Mouse (Mus musculus) cerebellum, adult (tissue): ENCODE measurements around the gene Tekt4.

Source experiments
- ATAC-seq: cut with Nextera tagmentation; 2 replicates; pipeline ENCODE4 v1.9.2; 2017; ENCODE audit warnings: mild to moderate bottlenecking, moderate library complexity, mixed read lengths; ENCODE audit not compliant: insufficient number of reproducible peaks, low FRiP score, low TSS enrichment

Gene Tekt4

DNA sequence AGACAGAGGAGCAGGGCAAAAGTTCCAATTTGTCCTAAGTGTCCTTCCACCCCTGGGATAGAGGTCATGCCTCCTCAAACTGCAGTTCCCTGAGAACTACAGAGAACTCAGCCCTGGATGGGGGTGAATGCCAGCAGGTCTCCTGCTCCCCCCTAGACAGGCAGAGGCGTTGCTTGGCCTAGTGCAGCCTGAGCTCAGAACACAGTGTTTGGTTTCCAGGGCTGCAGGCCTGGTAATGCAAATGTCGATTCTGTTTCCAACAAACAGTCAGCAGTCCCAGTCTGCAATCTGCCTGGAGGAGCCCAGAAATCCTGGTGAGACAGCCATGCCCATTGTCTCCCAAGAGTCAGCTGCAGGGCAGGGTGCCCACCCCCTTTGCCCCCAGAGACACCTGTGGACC, at the start of gene Tekt4:
Tekt4 (plus strand) TSS at position 344 of the 400 bp plus-strand sequence.
- no peak for ATAC-seq

DNA sequence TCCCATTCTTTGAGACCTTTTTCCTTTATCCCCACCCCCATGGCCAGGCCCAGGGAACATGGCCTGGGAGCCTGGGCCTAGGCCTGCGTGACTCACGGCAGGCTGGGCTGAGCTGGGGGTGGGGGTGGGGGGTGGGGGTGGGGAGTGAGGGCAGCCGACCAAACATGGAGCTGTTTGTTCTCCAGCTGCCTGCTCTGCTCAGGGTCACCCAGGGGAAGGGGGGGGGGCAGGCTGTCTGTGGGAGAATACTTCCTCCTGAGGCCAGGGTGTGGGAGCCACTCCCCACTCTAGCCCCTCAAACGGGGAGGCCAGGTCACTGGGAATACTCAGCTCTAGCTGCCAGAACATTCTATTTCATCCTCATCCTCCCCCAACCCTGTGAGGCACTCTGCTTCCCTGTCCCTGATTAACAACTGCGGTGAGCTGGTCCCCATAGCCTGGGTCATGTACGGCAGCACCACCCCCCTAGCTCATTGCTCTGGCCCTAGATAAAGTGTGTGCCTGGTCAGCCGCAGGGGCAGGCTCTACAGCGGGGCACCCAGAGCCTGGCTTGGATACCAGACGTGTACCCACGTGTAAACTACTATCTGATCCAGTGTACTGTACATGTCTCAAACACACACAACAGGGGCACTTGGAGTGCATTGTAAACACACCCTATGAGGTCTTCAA, 49.1 kb upstream of the Tekt4 start:
- ATAC-seq: no peak

DNA sequence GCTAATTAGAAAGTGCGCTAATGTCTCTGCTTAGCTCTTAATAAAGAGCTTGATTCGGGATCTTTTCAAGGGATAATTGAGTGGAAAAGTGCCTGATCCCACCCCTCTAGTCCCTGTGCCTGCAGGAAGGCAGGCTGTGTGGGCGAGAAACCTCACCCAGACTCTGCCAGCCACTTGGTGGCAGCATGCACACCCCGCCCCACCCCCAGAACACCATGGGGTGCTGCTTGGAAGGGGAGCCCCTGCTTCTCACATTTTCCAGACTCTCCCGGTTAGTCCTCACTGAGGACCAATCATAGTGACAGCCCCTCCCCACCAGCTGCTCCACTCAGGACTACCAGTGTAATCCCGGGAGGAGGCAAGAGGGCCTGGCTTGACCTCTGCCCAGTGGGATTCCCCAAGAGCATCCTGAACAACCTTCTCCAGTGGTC, 48.4 kb upstream of the Tekt4 start:
- no peak for ATAC-seq

DNA sequence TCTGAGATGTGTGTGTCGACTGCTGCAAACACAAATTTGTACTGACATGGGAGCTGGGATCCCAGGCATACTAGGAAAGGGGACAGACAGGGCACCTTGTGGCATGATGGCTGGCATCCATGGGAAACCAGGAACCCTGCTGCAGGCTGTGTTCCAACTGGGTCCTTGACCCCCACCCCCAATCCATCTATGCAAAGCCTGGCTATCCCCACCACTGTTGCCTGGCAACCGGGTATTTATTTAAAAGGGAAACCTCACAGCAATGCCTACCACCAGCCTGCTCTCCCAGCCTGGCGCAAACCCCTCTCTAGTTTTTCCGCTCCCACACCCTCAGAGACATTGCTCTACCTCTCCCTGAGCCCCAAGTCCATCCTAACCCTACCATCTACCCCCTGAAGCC, 47.1 kb upstream of the Tekt4 start:
- ATAC-seq: no peak

DNA sequence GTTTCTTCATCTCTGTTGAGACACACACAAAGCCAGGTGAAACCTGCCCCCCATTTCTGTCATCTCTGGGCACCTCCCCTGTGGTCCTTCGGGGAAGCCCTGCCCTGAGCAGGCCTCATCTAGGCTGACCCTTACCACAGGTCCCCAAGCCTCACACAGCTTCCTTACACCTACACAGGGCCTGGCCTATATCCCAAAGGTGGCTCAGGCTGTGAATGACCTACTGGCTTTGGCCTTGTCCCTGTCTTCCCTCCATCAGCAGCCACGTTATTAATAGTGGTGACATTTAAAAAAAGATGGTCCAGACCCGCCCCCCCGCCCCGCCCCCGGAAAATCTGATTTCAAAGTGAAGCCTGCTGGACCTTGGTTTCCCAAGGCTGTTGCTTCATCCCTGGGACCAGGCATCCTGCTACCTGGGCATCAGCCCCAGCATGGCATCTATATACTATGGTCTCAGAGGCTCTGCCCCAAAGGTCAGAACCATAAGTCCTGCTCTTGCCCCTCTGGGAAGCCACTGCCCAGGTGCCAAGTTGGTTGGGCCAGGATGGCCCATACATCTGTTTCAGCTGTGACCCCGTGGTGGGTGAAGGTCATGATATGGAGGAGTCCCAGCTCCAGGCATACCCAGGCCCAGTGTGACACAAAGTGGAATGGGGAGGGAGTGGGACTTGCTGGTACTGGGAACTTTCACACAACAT, 46.0 kb upstream of the Tekt4 start:
- ATAC-seq: no peak

DNA sequence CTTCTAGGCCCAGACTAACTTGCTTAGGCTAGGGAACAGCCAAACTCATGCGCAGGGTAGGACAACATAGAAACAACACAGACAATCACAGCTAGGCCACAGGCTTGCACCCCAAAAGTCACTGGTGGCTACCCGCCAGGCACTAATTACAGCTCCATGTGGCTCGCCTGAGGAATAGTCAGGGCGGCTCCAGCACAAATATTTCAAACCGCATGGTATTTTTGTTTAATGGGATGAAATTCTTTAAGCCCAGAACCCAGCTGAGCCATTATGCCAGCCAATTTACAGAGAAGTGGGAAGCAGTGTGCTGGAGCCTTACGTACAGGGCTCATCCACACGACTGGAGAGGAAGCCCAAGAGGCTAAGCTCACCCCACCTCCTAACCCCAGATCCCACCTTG, 44.8 kb upstream of the Tekt4 start:
- ATAC-seq: no peak

DNA sequence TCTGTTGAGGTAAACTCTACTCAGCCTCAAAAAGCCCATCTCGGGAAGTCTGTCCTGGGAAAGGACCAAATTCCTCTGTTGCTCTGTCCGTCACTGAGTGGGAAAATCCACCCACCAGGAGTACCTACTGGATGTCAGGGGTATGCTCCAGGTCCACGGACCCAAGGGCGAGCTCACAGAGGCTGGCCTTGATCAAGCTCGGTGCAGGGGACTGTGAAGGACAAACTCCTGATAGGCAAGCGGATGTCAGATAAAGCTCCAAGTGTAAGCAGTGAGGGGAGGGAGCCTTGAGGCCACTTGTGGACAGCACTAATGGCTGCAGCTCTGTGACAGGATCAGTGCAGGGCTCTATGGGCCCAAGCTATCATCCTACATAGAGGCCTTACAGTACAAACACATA, 44.2 kb upstream of the Tekt4 start:
- no peak for ATAC-seq

DNA sequence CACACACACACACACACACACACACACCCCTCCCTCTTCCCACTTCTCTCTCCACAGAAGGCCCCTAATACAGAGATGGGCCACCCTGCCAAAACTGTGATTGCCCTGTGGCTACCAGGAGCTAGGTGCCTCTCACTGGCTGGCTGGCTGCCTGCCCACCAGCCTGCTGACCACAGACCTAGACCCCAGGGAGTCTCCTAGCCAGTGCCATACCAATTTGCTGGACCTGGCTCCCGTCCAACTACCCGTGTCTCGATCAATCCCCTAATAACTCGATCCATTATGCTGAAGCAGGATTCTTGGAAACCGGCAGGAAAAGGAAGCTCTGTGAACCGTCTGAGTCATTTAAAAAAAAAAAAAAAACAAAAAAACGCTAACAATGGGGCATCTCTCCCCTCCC, 43.6 kb upstream of the Tekt4 start:
- no peak for ATAC-seq

DNA sequence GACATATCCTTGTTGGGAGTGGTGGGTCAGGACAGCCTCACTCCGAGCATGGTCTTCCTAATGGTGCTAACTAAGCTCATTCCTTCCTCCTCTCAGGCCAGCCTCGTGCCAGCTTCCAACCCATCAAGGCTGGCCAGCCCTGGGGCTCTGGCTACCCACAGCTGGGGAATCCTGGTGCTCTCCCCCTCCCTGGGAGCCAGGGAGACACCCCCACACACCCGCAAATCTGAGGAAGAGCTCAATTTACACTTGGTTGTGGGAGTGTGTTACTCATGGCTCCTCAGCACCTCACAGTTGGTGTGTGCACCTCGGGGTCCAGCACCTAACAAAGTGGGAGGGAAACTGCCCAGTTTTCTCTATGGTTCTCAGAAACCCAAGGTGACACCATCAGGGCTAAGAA, 43.2 kb upstream of the Tekt4 start:
- no peak for ATAC-seq

DNA sequence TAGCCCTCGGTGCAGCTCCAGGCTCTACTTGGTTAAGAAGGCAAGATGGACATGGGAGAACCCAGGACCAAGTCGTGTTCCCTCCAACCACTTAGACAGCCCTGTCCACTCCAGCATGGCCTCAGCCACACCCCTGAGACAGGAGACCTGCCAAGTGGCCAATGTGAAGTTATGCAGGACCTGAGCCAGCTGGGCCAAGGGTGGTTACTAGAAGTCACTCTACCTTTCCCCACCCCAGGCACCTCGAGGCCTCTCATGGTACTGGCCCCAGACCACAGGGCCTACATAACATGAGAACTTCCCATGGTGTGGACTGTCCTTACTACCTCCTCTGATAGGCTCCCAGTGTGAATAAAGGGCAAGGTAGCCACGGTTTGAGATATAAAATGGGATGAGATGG, 40.2 kb upstream of the Tekt4 start:
- ATAC-seq: no peak

DNA sequence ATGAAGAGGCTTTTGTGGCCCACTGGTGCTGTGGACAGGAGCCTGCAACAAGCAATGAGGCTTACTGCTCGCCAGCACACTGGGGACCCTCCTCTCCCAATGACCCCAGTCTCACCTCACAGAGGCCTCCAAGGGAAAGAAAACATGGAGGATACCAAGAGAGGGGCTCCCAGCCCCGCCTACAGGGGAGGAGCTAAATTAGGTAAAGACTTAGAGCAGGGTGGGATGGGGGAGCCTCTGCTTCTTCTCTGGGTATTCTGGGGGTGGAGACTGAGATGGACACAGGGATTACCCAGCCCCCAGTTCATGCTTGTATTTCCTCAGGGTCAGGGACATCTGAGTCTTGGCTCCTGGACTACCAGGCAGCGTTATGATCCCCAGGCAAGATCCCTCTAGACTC, 39.5 kb upstream of the Tekt4 start:
- ATAC-seq: no peak

DNA sequence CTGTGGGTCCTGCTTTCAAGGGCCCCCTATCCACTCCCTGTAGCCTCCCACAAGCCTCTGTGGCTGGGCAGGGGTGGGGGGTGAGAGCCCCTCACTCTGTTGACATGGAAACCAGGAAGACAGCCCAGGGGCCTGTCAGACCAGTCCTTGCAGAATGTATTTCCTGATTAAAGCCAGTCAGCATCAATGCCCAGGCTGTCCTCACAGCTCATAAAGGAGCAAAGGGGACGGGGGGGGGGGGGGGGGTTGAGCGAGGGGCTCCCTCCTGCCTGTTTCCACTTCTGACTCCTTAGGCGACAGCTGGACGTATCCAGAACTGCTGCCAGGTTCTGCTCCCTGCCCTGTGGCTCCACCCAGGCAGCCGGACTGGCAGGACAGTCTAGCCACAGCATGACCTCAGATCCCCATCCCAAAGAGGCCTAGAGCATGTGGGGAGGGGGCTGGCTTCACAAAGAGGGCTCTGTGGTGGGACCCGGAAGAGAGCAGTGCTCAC, 38.9 kb upstream of the Tekt4 start:
- no peak for ATAC-seq

DNA sequence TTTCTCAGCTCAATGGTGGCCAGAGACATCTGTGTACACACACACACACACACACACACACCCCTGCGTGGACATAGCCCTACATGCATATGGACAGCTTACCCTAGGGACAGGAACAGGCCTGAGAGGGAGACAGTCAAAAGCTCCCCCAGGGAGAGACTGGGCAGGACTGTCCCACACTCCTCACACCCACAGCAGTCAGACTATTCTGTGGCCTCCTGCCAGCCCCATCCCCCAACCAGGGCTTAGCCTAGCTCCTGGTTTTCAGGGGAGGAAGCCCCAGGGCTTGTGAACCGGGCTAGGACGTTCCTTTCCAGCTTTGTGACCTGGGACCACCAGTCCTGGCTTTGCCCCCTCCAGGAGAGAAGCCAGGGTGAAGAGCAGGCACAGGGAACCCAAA, 38.2 kb upstream of the Tekt4 start:
- ATAC-seq: no peak

DNA sequence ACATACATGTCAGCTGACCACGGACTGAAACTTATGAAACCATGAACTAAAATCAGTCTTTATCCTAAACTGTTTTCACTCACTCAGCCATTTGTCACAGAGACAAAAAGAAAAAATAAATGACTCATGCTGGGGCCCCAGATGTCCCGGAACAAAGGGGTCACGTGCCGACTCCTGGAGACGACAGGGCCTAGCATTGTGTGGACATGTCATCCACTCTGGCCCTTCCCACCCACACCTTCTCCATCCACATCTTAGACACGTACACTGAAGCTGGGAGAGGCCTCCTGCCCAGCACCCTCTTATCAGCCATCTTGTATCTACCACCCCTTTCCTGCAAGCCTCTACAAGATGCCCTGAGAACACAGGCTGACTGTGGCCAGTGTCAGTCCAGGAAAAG, 36.4 kb upstream of the Tekt4 start:
- ATAC-seq: no peak

DNA sequence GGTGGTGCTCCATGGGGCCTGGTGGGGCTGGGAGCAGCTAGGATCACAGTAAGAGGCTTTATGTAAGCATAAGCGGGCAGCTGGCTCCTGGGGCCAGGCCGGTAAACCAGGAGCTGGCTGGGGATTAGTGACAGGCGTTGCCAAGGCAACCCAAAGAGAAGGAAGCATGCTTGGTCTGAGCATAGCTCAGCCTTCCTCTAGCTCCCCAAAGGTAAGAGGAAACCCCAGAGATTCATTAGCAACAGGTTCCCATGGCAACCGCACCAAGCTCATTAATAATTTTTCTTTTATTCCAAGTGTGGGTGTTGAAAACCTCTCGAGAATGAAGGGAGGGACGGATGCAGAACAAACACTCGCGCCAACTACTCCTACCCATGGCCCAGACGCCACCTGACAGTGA, 35.5 kb upstream of the Tekt4 start:
- no peak for ATAC-seq

DNA sequence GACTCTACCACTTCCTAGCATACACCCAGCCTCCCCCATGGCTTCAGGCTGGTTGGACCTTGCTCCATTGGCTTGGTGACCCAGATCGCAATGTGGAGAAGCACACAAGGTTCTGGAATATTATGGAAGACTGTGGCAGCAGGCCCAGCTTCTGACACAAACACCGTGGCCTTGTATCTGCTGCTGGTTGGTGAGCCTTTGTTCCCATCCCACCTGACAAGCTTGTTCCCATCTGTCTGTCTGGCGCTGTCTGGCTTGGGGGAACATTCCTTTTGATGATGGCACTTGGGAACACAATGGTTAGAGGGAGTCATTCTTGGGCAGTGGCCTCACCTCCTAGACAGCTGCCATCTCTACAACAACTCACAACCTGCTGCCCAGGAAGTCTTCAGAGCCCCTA, 33.4 kb upstream of the Tekt4 start:
- no peak for ATAC-seq

DNA sequence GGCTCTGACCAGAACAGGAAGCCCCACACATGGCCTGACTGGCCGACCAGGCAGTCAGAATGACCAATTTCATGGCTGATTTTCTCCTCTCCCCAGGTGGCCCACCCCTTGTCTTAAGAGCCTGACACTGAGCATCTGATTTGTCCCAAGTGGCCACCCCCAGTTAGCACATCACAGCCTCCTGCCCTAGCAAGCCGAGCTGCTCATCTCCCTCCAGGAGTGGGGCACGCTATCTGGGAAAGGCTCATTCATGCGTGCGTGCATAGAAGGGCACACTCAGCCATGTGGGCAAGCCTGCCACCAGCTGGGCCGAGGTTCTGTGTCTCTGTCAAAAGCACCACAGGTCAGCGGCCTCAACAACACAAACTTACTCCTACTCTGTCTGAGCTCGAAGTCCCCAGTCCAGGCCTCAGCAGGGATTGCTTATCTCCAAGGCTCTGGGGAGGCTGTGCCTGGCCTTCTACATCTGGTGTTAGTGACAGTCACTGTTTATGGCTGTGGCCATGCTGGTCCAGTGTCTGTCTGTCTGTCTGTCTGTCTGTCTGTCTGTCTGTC, 29.8 kb upstream of the Tekt4 start:
- ATAC-seq: no peak

DNA sequence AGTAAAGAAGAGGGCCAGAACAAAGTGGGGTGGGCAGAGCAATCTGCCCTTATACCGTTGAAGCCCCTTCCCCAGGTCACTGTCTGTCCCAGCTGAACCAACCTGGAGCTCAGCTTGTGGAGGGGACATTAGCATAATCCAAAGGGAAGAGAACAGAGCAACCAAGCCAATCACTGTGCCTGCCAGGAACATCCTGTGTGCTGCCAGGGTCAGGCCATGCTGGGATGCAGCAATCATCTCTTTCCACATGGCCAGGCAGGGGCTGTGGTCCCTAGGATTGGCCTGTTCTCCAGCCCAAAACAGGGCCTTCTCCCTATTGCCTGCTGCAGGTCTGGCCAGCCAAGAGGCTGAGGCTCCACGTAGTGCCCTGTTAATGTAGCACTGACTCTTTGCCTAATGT, 28.4 kb upstream of the Tekt4 start:
- no peak for ATAC-seq

DNA sequence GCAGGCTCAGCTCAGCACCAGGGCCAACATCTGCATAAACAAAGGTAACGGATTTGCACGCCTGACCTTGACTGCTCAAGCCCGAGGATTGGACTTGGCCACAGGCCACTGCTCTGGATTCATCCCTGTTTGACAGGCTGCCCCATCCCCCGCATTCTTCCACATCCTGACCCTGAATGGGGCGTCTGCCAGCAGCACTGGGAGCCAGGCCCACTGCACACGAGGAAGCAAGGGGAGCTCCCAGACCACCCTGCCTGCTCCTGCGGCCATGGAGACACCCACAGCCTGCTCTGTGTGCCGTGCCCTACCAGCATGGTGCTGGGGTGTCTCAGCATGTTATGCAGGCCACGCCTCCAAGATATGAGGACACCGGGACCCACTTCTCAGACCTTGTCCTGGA, 27.0 kb upstream of the Tekt4 start:
- ATAC-seq: no peak

DNA sequence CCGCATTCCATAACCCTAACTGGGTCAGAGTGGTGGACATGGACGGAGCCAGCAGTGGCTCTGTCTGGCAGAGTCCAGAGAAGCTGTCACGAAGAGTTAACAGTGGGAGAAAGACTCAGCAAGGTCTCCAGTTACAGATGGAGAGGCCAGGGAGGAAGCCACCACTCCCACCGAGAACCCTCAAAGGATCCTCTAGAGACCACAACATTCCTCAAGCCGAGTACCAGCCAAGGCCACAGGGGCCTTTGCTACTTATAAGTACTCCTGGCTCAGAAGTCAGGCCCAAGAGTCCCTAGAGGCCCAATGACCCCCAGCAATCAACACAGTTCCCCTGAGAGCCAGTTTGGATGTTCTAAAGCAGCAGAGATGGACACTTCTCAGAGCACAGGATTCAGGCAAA, 25.2 kb upstream of the Tekt4 start:
- ATAC-seq: no peak

DNA sequence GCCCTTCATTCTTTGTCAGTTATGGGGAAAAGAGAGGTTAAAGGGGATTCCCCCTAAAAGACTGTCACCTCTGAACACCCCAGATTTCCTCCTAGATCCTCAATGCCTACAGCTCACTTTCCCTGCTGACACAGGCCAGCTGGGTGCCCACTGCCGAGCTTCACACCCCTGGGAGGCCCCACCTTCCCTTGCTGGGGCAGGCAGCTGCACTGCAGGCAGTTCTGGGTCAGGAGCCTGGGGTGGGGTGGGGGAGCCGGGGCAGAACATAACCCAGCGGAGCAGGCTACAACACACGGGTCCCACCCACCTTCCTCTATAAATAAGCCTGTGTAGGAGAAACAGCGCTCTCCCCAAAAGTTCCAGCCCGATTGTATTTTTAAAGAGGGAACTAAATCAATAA, 24.5 kb upstream of the Tekt4 start:
- ATAC-seq: no peak

DNA sequence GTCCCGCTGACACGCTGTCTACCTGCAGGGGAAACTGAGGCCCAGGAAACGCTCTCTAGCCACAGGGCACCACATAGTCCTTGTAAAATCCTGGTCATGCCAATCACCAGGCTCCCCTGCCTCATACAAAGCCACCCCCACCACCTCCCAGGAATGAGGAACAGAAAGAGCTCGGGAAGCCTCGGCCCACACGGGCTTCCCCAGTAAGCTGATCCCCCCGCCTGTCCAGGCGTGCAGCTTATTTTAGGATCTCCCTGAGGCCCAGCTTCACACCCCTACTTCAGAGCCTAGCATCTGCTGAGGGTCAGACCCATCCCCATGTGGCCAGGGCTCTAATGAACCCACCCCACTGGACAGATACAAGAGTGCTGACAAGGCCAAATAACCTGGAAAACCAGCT, 23.9 kb upstream of the Tekt4 start:
- no peak for ATAC-seq
